14 mouse cellular contexts compared by ENCODE assay signal in genomic region chr8:31008309-31008708, GRCm38 (mm10).
A peak's percentile ranks its signal among the peaks of the same experiment; 100 is the strongest.
DNase-seq lines count a peak whose midpoint lies in the region.
"Had no signal": no experiment of that assay in that cellular context is flagged by ENCODE, and none has a peak within 500 bp of the region (broad histone marks: within the 10 kb centered on the region; RNA-seq: fewer than 3 reads in every experiment).

No protein-coding gene starts in this region.

- peak; percentile 48 for DNase-seq in layer of hippocampus, adult 9-11 months
- no peak for DNase-seq in layer of hippocampus, adult 9-10 months (ENCODE audit: low spot score)
- DNase-seq in right cerebral cortex, adult 2 months (ENCODE audit: low spot score in 2 of 2), result peak; percentile 69
- DNase-seq in right cerebral cortex, postnatal 4 days, result no peak
- peak; percentile 42 for DNase-seq in right cerebral cortex, postnatal 25 days
- DNase-seq in lung, postnatal 4 days, result no peak
- no peak for DNase-seq in cerebellum, adult 9-11 months
- DNase-seq: adrenal gland, postnatal 14 days; cerebellum, adult 18-20 months; cerebellum, postnatal 10 days; forebrain, postnatal 0 days; gastrocnemius, postnatal 36 days; heart, adult 11 months; heart, postnatal 10 days had no signal

Comparison
In these comparisons a context has a peak if more than half of its experiments do, and no peak if none do; other contexts are left out.
1. DNase-seq: peak in layer of hippocampus, adult 9-11 months (single experiment), right cerebral cortex, adult 2 months (2 of 2) and right cerebral cortex, postnatal 25 days (single experiment); none in layer of hippocampus, adult 9-10 months (single experiment), right cerebral cortex, postnatal 4 days (single experiment), lung, postnatal 4 days (0 of 2) and cerebellum, adult 9-11 months (single experiment).